In the genomic region with DNA sequence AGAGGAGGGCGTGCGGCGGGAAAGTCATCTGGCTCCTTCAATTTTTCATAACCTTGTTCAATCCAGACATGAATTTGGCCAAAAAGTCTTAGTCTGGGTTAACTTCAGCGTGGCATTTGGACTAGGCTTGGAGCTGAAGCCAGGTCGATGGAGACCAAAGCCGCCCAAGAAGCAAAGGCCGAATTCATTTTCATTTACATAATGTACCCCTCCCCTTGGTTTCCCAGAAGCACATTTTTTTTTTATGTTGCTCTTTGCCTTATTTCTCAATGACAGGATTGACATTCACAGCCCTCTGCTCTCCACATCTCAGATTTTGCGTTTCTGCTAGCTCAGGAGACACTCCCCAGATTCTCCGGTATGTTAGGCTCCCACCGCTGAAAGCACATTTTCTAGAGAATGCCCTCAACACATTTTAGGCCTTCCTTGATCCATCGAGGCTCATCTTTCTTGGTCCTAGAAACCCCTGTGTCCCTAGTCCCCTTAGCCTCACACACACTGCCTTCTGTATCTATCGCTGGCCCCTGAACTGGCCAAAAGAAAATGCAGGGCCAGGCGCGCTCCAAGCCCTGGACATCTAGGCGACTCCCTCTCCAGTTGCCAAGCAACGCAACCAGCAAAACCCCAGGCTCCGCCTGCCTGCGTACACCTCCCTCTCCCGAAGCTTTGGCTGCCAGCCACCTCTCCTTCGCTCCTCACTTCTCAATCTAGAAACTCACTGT, we compare ENCODE assay signal across 8 mouse cellular contexts. TPM values are rescaled to one million over a fixed set of nuclear protein-coding genes. Genes with fewer than 3 reads are reported as not detected.
A peak's percentile ranks its signal among the peaks of the same experiment; 100 is the strongest.
DNase-seq lines count a peak whose midpoint lies in the region; ATAC-seq and TF ChIP-seq lines count a peak whose summit lies in the region.

No protein-coding gene starts in this region.

- peak; percentile 51 for ATAC-seq in hindbrain, embryonic 14.5 days (ENCODE audit: low FRiP score)

- peak overlapping the region; percentile 52 for H3K4me3 ChIP-seq in hindbrain, embryonic 14.5 days (replicated peaks; ENCODE audit: low read length)
- H3K4me3 ChIP-seq in thymus, adult 2 months (ENCODE audit: control insufficient read depth, insufficient read depth, low read length): no peak overlapping the region; the same call in 1 of the 2 replicates

- peak overlapping the region; percentile 84 for H3K27ac ChIP-seq in hindbrain, embryonic 14.5 days
- H3K27ac ChIP-seq in thymus, adult 2 months (ENCODE audit: control insufficient read depth, insufficient read depth, low read length): no peak overlapping the region

- peak overlapping the region; percentile 96 for H3K4me2 ChIP-seq in hindbrain, embryonic 14.5 days (replicated peaks)

- peaks cover 28% of the 10 kb centered on the region; the same call in 1 of the 2 replicates for H3K27me3 ChIP-seq in hindbrain, embryonic 14.5 days (ENCODE audit: control insufficient read depth, insufficient read depth, low read length)
- peaks cover 10% of the 10 kb centered on the region; the same call in 1 of the 2 replicates for H3K27me3 ChIP-seq in thymus, adult 2 months (ENCODE audit: control insufficient read depth, insufficient read depth, low read length)

- no peak for TF ChIP-seq CTCF in thymus, adult 2 months (IDR thresholded peaks at IDR 0.05; ENCODE audit: borderline replicate concordance, control insufficient read depth, extremely low read depth, insufficient read depth, low read length, poor library complexity)

- under 1% methylated on average over 20 of the region's 20 CpGs for WGBS in hindbrain, embryonic 14.5 days
- 3% methylated on average over 20 of the region's 20 CpGs for WGBS in thymus, adult 2 months

- no peaks in the 10 kb centered on the region for H3K9me3 ChIP-seq in hindbrain, embryonic 14.5 days (ENCODE audit: control insufficient read depth, low read length)

- H3K9ac ChIP-seq in hindbrain, embryonic 14.5 days: peak overlapping the region; percentile 66

- no peak for TF ChIP-seq POLR2A in thymus, adult 2 months (IDR thresholded peaks at IDR 0.05; ENCODE audit: control insufficient read depth, extremely low read depth, insufficient read depth, low read length, poor library complexity)

- DNase-seq in MN1 (ENCODE audit: low spot score): peak; percentile 91
- DNase-seq in cerebellum, postnatal 14 days: peak; percentile 95 to 96
- DNase-seq in gastrocnemius, adult 18-20 months (ENCODE audit: low spot score): peak; percentile 89
- peak; percentile 86 for DNase-seq in hindbrain, embryonic 14.5 days (ENCODE audit: low spot score)
- peak; percentile 92 to 93 for DNase-seq in left cerebral cortex, adult 18-20 months (ENCODE audit: low spot score in 2 of 2)
- peak; percentile 89 for DNase-seq in lung, postnatal 25 days (ENCODE audit: low spot score)
- DNase-seq in right cerebral cortex, postnatal 25 days: peak; percentile 91
- no peak for DNase-seq in thymus, adult 2 months

- no peaks in the 10 kb centered on the region for H3K36me3 ChIP-seq in hindbrain, embryonic 14.5 days (replicated peaks; ENCODE audit: control insufficient read depth, insufficient read depth)
- H3K36me3 ChIP-seq in thymus, adult 2 months (ENCODE audit: control insufficient read depth, insufficient read depth, low read length): no peaks in the 10 kb centered on the region

- peaks cover 46% of the 10 kb centered on the region for H3K4me1 ChIP-seq in hindbrain, embryonic 14.5 days (replicated peaks; ENCODE audit: control insufficient read depth, insufficient read depth, low read length)
- peaks cover 6% of the 10 kb centered on the region for H3K4me1 ChIP-seq in thymus, adult 2 months (replicated peaks; ENCODE audit: control insufficient read depth, insufficient read depth, low read length)

RNA-seq across cellular contexts. Expression of a gene that starts 3.9 kb away (rescaled TPM):
- total RNA-seq in gastrocnemius, adult 18-20 months (2021): 100 to 1,000 TPM; 189 to 235 TPM
- polyA plus RNA-seq in hindbrain, embryonic 14.5 days (2014; fragmentation: Nextera tagmentation; extraction: Ambion mirVana): 47.5 and 54.4 TPM in 2 replicates
- total RNA-seq in left cerebral cortex, adult 18-20 months (2021): 10 to 100 TPM; 42.5 to 62.4 TPM
- polyA plus RNA-seq in thymus, adult 2 months (2012; rRNA removed): 27.0 and 58.3 TPM in 2 replicates

RNA-seq across cellular contexts. Expression of a gene that starts 46.5 kb away (rescaled TPM):
- under 1 TPM; 0.28 to 0.62 TPM for total RNA-seq in gastrocnemius, adult 18-20 months (2021)
- 443 and 473 TPM in 2 replicates for polyA plus RNA-seq in hindbrain, embryonic 14.5 days (2014; fragmentation: Nextera tagmentation; extraction: Ambion mirVana)
- 10 to 100 TPM; 63.4 to 79.3 TPM for total RNA-seq in left cerebral cortex, adult 18-20 months (2021)
- polyA plus RNA-seq in thymus, adult 2 months (2012; rRNA removed): 13.3 and 16.4 TPM in 2 replicates

Comparison
In these comparisons a context has a peak if more than half of its experiments do, and no peak if none do; other contexts are left out.
1. RNA of a gene that starts 46.5 kb away (total RNA-seq): 63.4 to 79.3 TPM in left cerebral cortex, adult 18-20 months; 0.28 to 0.62 TPM in gastrocnemius, adult 18-20 months; every median in the first group is over 10 times any median in the second.